Mouse (Mus musculus): ENCODE measurements at regions not wholly inside any gene's neighbourhood (a gene's known extent, or its start where the extent isn't known, plus 50 kb on each side); places are given as distances from the start of the nearest gene placed in this dataset.

- Histone ChIP-seq H3K27ac (no peak overlapping the region), H3K4me3 (no peak overlapping the region), H3K9me3 (no peaks in the 10 kb centered on the region), H3K4me1 (peaks cover 29% of the 10 kb centered on the region), H3K36me3 (replicated peaks) (no peaks in the 10 kb centered on the region), H3K27me3 (ENCODE audit: poor library complexity, severe bottlenecking) (0 out of 2 replicates have a peak, but pooled peaks cover 7% of the 10 kb centered on the region)
- WGBS, result 72% methylated on average over 4 of the region's 4 CpGs
- DNase-seq (ENCODE audit: extremely low spot score, low spot score), result no peak
Observed at GRCm38 (mm10) chr2:128273292-128273691, 147.5 kb downstream of the Bcl2l11 start.

- no peaks in the 10 kb centered on the region for H3K36me3 ChIP-seq (replicated peaks)
- no peak overlapping the region for H3K4me3 ChIP-seq
- WGBS, result 87% methylated on average over 5 of the region's 5 CpGs
- peaks cover 26% of the 10 kb centered on the region for H3K27me3 ChIP-seq (ENCODE audit: poor library complexity, severe bottlenecking)
- peak overlapping the region; percentile 77; the same call in 1 of the 2 replicates for H3K27ac ChIP-seq
- H3K4me1 ChIP-seq, result peaks cover 46% of the 10 kb centered on the region
- no peak for DNase-seq (ENCODE audit: extremely low spot score, low spot score)
- no peaks in the 10 kb centered on the region for H3K9me3 ChIP-seq
Observed at GRCm38 (mm10) chr2:128276337-128276736, 150.5 kb downstream of the Bcl2l11 start.

- Histone ChIP-seq H3K4me1 (peaks cover 55% of the 10 kb centered on the region), H3K27me3 (ENCODE audit: poor library complexity, severe bottlenecking) (peaks cover 29% of the 10 kb centered on the region), H3K4me3 (no peak overlapping the region), H3K27ac (peak overlapping the region; percentile 77), H3K9me3 (no peaks in the 10 kb centered on the region), H3K36me3 (replicated peaks) (no peaks in the 10 kb centered on the region)
- 43% methylated on average over 4 of the region's 4 CpGs for WGBS
- DNase-seq (ENCODE audit: extremely low spot score, low spot score), result no peak
Observed at GRCm38 (mm10) chr2:128277387-128278123, 151.7 kb downstream of the Bcl2l11 start.

- H3K4me3 ChIP-seq, result no peak overlapping the region; the same call in 1 of the 2 replicates
Observed at GRCm38 (mm10) chr2:128278124-128278432, 152.2 kb downstream of the Bcl2l11 start.

GRCm38 (mm10) chr2:128278608-128279081, 152.8 kb downstream of the Bcl2l11 start:
- Histone ChIP-seq H3K9me3 (no peaks in the 10 kb centered on the region), H3K4me1 (peaks cover 59% of the 10 kb centered on the region), H3K36me3 (replicated peaks) (no peaks in the 10 kb centered on the region), H3K27ac (peak overlapping the region; percentile 77; the same call in 1 of the 2 replicates), H3K4me3 (no peak overlapping the region), H3K27me3 (ENCODE audit: poor library complexity, severe bottlenecking) (peaks cover 25% of the 10 kb centered on the region)
- WGBS, result 35% methylated on average over 12 of the region's 12 CpGs
- DNase-seq (ENCODE audit: extremely low spot score, low spot score), result peak; percentile 52

More at GRCm38 (mm10) chr2:128278124-128278432, 152.2 kb downstream of the Bcl2l11 start:
- Histone ChIP-seq H3K27ac (peak overlapping the region; percentile 77), H3K4me1 (peaks cover 57% of the 10 kb centered on the region), H3K36me3 (replicated peaks) (no peaks in the 10 kb centered on the region), H3K9me3 (no peaks in the 10 kb centered on the region), H3K27me3 (ENCODE audit: poor library complexity, severe bottlenecking) (peaks cover 28% of the 10 kb centered on the region)
- WGBS, result 53% methylated on average over 5 of the region's 5 CpGs
- no peak for DNase-seq (ENCODE audit: extremely low spot score, low spot score)

GRCm38 (mm10) chr2:128279127-128279710, 153.4 kb downstream of the Bcl2l11 start:
- peak overlapping the region; percentile 17 for H3K27ac ChIP-seq

GRCm38 (mm10) chr2:128282591-128282990, 156.8 kb downstream of the Bcl2l11 start:
- WGBS, result 31% methylated on average over 4 of the region's 4 CpGs
- Histone ChIP-seq H3K27ac (peak overlapping the region; percentile 56; the same call in 1 of the 2 replicates), H3K9me3 (no peaks in the 10 kb centered on the region), H3K4me1 (peaks cover 68% of the 10 kb centered on the region), H3K4me3 (no peak overlapping the region), H3K27me3 (ENCODE audit: poor library complexity, severe bottlenecking) (peaks cover 35% of the 10 kb centered on the region), H3K36me3 (replicated peaks) (no peaks in the 10 kb centered on the region)
- no peak for DNase-seq (ENCODE audit: extremely low spot score, low spot score)

More at GRCm38 (mm10) chr2:128279127-128279710, 153.4 kb downstream of the Bcl2l11 start:
- no peaks in the 10 kb centered on the region for H3K9me3 ChIP-seq
- 87% methylated on average over 10 of the region's 10 CpGs for WGBS
- no peaks in the 10 kb centered on the region for H3K36me3 ChIP-seq (replicated peaks)
- peaks cover 25% of the 10 kb centered on the region for H3K27me3 ChIP-seq (ENCODE audit: poor library complexity, severe bottlenecking)
- H3K4me1 ChIP-seq, result peaks cover 64% of the 10 kb centered on the region
- no peak for DNase-seq (ENCODE audit: extremely low spot score, low spot score)
- H3K4me3 ChIP-seq, result no peak overlapping the region

GRCm38 (mm10) chr2:128284822-128285421, 159.1 kb downstream of the Bcl2l11 start:
- Histone ChIP-seq H3K4me1 (peaks cover 60% of the 10 kb centered on the region), H3K36me3 (replicated peaks) (no peaks in the 10 kb centered on the region), H3K27ac (0 out of 2 replicates have a peak overlapping the region, but pooled peaks have one; percentile 0), H3K9me3 (no peaks in the 10 kb centered on the region), H3K27me3 (ENCODE audit: poor library complexity, severe bottlenecking) (peaks cover 32% of the 10 kb centered on the region), H3K4me3 (no peak overlapping the region)
- no peak for DNase-seq (ENCODE audit: extremely low spot score, low spot score)
- WGBS, result 88% methylated on average over 7 of the region's 7 CpGs

- Histone ChIP-seq H3K4me1 (peaks cover 59% of the 10 kb centered on the region), H3K27me3 (ENCODE audit: poor library complexity, severe bottlenecking) (peaks cover 31% of the 10 kb centered on the region), H3K4me3 (no peak overlapping the region), H3K27ac (no peak overlapping the region), H3K36me3 (replicated peaks) (no peaks in the 10 kb centered on the region), H3K9me3 (no peaks in the 10 kb centered on the region)
- no peak for DNase-seq (ENCODE audit: extremely low spot score, low spot score)
- 94% methylated on average over 12 of the region's 12 CpGs for WGBS
Observed at GRCm38 (mm10) chr2:128285457-128285856, 159.6 kb downstream of the Bcl2l11 start.

GRCm38 (mm10) chr2:128288138-128288551, 162.3 kb downstream of the Bcl2l11 start:
- no peak overlapping the region for H3K4me3 ChIP-seq
- peak overlapping the region; percentile 56 for H3K27ac ChIP-seq
- H3K27me3 ChIP-seq (ENCODE audit: poor library complexity, severe bottlenecking), result peaks cover 16% of the 10 kb centered on the region
- H3K9me3 ChIP-seq, result peaks cover 11% of the 10 kb centered on the region; the same call in 1 of the 2 replicates
- no peaks in the 10 kb centered on the region for H3K36me3 ChIP-seq (replicated peaks)
- WGBS, result 27% methylated on average over 12 of the region's 12 CpGs
- DNase-seq (ENCODE audit: extremely low spot score, low spot score), result no peak
- peaks cover 44% of the 10 kb centered on the region for H3K4me1 ChIP-seq

- H3K9me3 ChIP-seq, result peaks cover 11% of the 10 kb centered on the region; the same call in 1 of the 2 replicates
- no peaks in the 10 kb centered on the region for H3K36me3 ChIP-seq (replicated peaks)
- 90% methylated on average over 3 of the region's 3 CpGs for WGBS
- H3K4me3 ChIP-seq, result no peak overlapping the region
- peaks cover 40% of the 10 kb centered on the region for H3K4me1 ChIP-seq
- H3K27me3 ChIP-seq (ENCODE audit: poor library complexity, severe bottlenecking), result peaks cover 16% of the 10 kb centered on the region
- H3K27ac ChIP-seq, result no peak overlapping the region
- no peak for DNase-seq (ENCODE audit: extremely low spot score, low spot score)
Observed at GRCm38 (mm10) chr2:128290609-128291008, 164.8 kb downstream of the Bcl2l11 start.

GRCm38 (mm10) chr2:128294610-128295009, 168.8 kb downstream of the Bcl2l11 start:
- Histone ChIP-seq H3K4me3 (no peak overlapping the region), H3K9me3 (peaks cover 11% of the 10 kb centered on the region; the same call in 1 of the 2 replicates), H3K27ac (no peak overlapping the region), H3K27me3 (ENCODE audit: poor library complexity, severe bottlenecking) (peaks cover 5% of the 10 kb centered on the region; the same call in 1 of the 2 replicates), H3K4me1 (peaks cover 25% of the 10 kb centered on the region; the same call in 1 of the 2 replicates), H3K36me3 (replicated peaks) (no peaks in the 10 kb centered on the region)
- no peak for DNase-seq (ENCODE audit: extremely low spot score, low spot score)
- 88% methylated on average over 3 of the region's 3 CpGs for WGBS
